Mouse (Mus musculus) WW6 (cell line): ENCODE results near the gene Txlna.
A peak's percentile ranks its signal among the peaks of the same experiment; 100 is the strongest.

Experiments
- DNase-seq: peaks from one replicate; pipeline ENCODE4 v3.0.0-alpha.2; 2013; ENCODE audit warnings: low read depth, low spot score

The Txlna gene

DNA sequence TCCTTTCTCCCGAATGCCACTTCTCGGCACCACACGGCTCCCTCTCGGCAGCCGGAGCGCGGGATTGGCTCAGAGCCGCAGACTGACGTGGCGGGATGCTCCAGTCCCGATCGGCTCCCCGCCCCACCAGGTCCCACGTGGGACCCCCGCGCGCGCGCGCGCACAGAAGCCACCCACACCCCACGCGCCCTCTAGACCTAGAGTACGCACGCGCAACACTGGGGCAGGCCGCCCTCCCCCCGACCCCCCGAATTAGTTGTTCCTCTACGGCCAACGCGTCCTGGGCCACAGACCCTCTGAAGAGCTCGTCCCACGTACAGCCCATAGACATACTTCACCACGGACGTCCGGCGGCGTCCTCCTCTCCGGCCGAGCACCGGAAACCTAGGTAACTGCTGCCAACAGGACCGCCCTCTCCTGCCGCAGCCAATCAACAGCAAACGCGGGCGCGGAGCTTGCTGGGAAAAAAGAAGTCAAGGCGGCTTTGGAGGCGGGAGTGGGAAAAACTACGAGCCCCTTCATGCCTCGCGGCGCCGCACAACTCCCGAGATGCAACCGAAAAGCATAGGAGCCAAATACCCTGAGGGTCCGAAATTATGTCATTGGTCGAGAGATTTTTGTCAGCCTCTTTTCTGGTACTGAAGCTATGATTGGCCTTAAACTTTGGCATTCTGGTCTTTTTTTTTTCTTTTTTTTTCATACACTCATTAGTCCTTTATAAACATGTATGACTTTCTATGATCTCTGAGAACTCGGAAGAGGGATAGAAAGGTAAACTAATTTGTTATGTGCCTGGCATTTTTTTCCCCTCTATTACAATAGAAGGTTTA lies at the start of gene Txlna:
Txlna (minus strand) TSS at position 428 of the 830 bp plus-strand sequence.
- peak; percentile 93 for DNase-seq

DNA sequence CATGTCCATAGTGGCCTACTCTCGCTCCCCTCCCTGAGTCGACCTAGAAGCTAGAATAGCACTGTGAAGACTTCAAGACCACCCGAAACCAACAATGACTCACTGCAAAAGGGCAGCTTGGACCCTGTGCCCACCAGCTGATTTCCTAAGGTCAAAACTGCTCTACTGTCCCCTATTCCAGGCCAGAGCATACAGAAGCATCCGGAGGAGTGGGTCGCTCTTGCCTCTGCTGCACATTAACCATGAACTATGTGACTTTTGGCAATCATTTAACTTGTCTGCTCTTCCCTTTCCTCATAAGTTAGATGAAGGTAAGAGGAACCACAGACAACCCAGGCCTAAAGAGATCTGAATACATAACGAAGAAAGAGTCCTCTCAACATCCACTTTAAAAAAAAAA lies 43.7 kb upstream of the Txlna start:
- no peak for DNase-seq

DNA sequence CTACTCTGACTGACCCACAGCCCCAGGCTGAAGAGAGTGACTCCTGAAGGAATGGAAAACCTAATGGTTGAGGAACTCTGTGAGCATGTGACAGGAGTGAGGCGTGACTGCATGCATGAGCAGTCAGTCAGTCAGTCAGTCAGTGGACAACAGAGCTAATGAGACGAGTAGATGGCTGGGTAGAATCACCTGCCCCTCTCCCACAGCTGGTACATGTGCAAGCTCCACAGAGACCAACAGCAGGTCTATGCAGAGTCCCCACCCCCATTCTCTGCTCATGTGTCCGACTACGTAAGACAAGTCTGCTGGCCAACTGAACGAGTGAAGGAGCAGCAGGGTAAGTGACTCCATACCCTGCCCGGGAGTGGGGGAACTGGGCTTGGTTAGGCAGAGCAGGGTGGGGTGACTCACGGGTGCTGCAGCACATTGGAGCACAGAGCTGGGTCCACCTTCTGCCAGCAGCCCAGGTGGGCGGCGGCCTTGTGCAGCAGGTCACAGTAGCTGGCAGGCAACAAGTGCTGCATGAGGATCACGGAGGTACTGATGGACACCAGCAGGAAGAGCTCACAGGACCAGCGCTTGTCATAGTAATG lies 43.1 kb upstream of the Txlna start:
- DNase-seq, result no peak

DNA sequence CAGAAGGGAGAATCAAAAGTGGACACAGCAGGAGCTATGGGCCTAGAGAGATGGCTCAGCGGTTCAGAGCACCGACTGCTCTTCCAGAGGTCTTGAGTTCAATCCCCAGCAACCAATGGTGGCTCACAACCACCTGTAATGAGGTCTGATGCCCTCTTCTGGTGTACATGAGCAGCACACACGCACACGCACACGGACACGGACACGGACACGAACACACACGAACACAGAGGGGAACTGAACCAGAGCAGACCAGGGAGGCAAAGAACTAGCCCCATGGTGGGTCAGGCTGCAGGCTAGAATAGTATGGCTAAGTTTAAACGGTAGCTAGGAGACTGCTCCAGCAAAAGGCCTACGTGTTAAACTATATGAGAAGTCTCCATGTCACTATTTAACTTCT lies 41.0 kb upstream of the Txlna start:
- no peak for DNase-seq

DNA sequence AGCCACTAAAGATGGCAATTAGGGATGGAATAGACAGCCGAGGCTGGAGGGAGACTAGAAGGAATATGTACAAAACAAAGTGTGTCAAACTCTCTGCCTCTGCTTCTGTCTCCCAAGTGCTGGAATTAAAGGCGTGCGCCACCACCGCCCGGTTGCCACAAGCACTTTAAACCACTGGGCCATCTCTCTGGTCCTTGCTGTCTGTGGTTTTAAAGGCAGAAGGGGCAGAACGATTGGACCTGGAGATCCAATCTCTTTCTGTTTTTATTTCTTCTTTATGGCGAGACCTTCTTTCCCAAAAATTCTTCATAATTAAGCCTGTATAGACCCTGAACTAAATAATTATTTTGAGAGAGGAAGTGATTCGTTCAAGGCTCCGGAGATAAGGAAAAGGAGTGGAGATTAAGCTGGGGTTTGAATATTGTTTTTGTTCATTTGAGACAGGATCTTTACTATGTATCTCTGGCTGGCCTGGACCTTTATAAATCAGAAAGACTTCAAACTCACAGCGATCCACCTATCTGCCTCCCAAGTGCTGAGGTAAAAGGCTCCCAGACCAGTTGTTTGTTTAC lies 32.1 kb upstream of the Txlna start:
- no peak for DNase-seq

DNA sequence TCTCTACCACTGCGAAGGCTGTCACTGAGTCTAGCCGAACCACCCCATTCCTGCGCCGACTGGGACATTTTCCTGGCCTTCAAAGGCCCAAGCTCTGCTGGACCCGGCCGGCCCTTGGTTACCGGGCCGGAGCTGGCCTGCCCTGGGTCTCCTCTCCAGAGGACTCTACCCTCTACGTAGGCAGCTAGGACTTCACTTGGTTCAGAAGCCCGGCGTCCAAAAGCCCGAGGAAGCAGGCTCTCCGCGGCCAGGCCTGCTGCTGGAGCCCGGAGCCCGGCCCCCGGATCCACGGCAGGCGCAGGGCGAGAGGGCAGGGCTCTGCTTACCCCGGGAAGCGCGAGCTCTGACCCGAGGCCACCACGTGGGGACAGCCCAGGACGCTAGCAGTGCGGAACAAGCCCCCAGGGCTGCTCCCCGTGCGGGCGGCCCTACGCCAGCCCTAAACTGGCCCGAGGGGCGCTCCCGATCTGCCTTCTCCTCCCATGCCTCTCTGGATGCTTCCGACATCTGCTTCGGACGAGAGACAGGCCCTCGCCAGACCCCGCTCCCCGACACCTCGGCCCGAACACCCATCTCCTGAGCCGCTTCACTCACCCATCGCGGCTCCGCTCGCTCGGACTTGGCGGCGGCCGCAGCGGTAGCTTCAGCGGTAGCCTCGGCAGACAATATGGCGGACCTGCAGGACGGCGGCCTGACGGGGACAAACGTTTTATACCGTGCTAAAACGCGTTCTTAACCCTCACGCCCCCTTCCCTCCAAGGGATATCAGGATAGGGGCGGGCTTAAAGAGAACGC lies 31.4 kb upstream of the Txlna start, which contains the start of gene Kpna6:
Kpna6 (minus strand) TSS at position 685 of the 795 bp plus-strand sequence.
- DNase-seq, result peak; percentile 70

DNA sequence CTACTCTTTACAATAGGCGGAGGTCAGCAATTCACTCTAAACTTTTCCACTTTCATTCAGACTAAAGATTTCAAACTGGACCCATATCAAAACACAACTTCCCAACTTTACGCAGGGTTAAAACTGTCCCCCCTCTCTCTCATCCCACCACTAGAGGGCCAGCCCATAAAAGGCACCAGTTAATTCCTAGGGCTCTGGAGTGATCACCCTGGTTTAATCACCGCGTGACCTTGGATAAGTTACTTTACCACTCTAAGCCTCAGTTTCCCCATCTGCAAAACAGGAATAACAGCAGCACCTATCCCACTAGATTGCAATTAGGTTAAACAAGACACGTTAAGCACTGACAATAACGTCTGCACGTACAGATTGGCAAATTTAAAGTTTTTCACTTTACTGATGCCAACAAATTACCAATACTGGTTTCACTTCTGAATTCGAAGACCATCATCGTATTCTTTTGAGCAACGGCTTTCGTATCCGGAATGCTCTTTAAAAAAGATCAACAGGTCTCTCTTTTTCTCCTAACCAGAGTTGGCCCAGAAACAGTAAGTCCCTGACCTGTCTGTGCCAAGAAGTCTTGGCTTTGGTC lies 30.7 kb upstream of the Txlna start:
- DNase-seq, result peak; percentile 26

DNA sequence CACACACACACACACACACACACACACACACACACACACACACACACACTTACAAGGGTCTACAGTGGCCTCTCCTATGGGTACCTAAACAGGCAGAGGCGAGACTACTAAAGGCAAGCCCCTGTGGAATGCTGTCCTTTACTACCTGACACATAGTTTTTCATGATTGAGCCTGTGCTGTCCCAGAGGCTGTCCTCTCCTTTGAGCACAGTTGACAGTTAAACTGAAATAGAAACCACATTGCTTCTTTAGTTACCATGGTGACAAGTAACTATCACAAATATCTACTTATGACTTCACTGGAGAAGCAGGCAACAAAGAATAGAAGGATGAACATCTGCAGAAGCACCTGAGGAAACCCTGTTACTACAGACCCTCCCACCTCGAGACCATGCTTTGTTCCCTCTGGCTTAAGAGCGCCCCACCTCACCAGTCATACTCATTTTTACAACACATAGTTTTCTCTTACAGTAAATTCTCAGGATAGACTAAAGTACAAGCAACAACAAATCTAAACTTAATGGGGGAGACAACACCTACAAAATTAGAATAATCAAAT lies 21.5 kb upstream of the Txlna start:
- DNase-seq, result no peak

DNA sequence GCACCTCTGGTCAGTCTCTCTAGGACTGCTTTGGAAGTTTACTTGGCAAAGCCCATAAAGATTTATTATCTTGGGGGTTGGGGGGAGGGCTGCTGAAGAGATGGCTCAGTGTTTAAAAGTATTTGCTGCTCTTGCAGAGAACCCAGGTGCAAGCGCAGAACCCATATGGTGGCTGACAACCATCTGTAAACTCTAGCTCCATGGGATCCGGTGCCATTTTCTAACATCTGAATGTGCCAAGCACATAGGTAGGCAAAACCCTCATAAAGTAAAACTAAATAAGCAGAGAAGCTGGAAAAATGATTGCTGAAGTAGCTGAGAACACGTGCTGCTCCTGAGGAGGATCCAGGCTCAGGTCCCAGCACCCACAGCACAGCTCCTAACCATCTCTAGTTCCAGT lies 20.7 kb upstream of the Txlna start:
- DNase-seq, result no peak

DNA sequence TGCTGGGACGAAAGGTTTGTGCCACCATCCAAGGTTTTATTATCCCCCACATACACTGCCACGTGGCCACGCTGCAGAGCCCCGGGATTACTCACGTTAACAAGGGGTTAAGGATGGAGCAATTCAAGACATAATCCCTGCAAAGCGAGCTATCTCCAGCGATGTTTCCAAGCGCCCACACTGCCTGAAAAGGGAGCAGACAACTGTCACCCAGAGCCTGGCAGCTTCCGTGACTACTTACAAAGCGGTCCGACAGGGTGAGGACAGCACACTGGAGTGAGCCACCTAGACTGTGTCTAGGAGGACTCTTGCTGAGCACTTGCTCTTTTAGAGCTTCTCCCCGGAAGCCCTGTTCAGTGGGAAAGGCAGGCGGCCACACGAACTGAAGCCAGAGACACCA lies 13.9 kb upstream of the Txlna start:
- DNase-seq, result no peak

DNA sequence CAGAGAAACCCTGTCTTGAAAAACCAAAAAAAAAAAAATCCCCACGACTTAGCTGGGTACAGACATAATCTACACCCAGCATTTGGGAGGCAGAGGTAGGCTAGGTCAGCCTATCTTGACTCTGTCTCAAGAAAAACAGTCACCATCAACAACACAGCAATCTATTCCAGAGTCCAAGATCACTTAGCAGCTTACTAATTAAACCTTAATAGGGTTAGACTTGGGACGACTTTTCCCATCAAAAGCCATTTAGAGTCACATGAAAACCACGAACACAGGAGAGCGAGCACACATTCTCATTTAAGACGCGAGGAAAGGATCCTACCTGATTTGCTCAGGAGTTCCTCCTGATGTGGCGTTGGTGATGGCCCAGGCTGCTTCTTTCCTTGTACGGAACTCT lies 9.5 kb upstream of the Txlna start:
- DNase-seq, result no peak

DNA sequence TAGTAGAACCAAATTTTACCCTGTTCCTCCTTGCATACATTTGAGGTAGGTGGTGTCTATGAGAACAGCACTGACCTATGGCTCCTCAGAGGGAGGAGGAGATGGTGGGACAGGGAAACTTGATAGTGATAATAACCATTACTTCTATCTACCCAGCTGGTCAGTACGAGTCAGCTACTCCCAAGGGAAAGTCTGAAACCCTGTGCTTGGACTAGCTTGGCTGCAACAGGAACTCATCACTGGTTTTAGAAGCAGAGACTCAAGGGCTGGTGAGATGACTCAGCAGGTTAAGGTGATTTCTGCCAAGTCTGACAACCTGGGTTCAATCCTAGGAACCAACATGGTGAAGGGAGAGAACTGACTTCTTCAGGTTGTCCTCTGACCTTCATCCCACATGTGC lies 7.8 kb upstream of the Txlna start:
- no peak for DNase-seq

DNA sequence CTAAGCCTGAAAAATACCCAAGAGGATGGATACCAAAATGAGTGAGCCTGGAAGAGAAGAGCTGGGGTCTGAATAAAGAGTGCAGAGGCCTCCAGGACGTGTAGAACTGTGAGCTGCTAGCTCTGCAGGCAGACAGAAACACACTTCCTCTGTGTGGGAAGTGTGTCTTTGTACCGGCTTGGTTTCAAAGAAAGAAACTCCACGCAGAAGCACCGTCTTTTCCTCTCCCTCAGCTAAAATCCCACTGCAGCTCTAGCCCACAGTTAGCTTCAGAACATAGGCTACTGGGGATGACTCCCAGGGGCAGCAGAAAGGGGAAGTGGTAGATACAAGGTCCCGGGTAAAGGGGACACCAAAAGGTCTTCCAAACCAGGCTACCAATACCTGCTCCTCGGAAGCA lies 4.3 kb upstream of the Txlna start:
- DNase-seq, result no peak

DNA sequence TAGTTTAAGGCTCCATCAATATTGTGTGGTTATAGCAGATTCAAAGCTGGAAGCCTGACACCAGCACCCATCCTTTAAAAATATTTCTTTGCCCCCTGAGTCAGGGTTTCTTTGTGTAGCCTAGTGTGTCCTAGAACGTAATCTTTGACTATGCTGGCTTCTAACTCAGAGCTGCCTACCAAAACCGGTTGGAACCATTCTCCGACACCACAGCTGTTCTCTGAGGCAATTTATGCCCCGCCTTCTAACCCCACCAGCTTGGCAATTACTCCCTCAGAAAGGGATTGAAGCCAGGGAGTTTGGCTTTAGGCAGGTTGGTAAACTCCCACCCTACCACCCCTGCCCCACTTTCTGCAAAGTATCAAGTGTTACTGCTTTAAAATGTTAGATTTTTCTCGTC lies 891 bp upstream of the Txlna start:
- DNase-seq, result no peak

DNA sequence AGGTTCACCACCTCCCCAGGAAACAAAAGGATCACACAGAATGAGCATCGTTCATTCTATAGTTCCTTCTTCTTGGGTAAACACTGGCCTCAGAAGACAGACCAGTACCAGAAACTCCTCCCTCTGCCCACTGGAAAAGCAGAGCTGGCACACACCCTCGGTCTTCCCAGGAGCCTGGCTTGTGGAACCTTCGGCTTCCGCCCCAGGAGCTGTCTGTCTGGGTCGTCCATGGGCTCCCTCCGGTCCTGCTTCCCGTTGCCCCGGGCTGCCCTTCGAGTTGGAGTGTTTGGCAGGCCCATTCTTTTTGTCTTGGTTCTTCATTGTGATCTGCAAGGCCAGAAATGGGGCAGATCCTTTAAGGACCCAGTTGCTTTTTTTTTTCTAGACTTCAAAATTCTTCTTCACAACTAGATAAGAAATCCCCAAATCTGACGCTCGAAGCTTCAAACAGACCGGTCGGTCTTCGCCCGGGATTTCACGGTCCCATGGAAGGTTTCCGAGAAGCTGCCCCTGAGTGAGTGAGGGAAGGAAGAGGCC lies 696 bp downstream of the Txlna start:
- DNase-seq, result no peak

DNA sequence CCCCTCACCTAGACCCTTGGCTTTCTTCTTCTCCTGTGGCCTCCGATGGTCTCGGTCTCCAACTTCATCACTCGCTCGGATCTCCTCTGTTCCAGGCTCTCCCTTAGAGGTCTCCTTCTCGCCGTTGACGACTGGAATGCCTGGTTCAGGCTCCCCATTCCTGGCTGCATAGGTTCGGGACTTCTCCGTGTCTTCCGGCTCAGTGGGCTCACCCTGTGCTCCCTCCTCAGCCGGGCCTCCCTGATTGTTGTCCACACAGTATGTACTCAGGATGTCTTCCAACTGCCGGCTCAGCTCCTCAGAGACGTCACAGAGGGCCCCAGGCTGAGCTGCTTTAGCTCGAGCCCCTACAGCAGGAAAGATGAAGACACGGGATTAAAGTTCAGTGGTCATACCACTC lies 1.6 kb downstream of the Txlna start:
- no peak for DNase-seq

DNA sequence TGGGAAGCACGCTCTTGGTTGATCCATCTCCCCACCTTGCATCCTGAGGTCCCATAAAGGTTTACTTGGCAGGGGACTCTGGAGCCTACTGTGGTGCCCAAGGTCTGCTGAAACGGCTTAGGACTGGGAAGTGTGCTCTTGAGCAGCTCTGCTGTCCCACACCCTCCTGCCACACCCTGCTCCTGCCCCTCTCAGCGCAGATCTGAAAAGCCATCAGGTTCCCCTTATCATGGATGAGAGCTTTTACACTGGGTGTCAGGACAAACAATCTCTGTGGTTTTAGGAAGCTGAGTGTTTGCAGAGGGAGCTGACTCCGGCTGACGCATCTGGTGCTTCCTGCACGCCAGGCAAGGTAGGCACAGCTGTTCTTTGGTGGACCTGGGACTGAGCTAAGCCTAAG lies 7.0 kb downstream of the Txlna start:
- no peak for DNase-seq

DNA sequence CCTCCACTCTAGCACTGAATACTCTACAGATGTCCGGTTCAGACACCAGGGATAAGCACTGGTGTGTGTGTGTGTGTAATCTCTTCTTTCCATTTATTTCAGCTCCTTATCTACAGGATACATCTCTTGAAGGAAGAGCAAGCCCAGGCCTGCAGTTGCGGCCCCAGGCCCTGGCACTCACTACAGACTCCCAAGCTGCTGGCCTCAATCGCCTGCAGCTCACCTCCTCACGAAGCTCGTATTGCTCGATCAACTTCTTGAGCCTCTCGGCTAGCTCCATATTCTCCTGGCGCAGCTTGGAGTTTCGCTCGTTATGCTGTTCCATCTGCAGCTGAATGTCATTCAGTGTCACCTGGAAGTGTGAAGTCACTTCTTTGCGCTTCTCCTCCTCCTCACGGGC lies 9.0 kb downstream of the Txlna start:
- no peak for DNase-seq

DNA sequence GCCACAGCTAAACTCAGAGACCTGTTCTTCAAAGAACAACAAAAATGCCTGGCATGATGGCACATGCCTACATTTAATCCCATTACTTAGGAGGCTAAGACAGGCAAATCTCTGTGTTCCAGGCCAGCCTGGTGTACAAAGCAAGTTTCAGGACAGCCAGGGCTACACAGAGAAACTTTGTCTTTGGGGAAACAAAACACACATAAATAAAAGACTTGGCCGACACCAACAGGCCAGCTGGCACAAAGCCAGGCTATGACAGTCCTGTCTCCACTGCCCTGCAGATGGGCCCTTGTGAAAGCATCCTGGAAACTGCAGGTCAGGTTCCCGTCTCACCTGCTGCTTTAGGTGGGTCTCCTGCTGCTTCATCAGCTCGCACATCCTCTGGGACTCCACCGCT lies 9.9 kb downstream of the Txlna start:
- DNase-seq, result no peak

DNA sequence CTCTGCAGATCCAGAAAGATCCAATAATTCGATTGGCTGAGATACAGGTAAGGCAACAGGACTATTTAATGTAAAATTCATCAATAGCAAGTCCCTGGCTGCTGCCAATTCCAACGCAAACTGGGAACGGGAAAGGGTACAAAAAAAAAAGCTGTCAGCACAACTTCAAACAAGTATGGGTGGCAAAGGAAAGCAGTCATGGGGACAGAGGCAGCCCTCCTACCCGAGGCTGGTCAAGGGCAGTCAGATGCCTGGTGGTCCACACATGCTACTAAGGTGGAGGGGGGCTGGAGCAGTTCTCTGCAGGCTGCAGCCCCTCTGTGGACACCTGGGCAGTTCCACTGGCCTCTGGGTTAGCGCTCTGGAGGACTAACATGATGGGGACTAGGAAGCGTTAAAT lies 14.8 kb downstream of the Txlna start:
- DNase-seq, result no peak

DNA sequence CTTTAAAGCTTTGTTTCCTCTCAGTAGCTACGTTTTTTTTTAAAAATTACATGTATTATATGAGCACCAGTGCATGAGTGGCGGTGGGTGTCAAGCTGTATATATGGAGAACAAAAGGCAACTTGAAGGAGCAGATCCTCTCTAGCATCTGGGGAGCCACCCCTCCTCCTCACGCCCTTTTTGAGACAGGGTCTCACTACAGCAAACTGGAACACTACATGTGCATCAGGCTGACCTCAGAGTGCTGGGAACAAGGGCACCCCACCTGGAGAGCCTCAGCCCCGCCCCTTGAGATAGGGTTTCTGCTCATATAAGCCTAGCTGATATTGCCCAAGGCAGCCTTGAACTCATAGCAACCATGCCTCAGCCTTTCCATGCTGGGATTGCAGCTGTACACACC lies 15.4 kb downstream of the Txlna start:
- no peak for DNase-seq
